Mouse (Mus musculus): ENCODE measurements around the gene Ywhab. TPM values are rescaled to one million over a fixed set of nuclear protein-coding genes. Genes with fewer than 3 reads are reported as not detected.
A peak's percentile ranks its signal among the peaks of the same experiment; 100 is the strongest.

Gene Ywhab
- polyA plus RNA-seq, 1 experiment = 26.4 TPM

DNA sequence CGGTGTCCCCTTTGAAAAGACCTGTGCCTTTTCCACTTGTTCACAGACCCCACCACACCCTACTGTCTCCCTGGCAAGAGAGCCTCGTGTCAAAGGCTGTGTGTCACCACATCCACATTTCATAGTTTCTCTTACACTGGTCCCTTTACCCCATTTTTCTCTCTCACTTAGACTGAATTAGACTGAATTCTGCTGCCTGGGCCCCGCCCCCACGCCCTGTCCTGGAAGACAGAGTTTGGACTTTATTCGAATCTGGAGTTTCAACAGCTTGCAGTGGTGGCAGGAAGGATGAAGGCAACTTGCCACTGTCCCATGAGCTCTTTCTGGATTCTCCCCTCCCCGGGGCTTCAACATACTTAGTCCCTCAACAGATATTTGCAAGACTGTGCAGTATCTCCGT lies 29.1 kb upstream of the Ywhab start:
- Histone ChIP-seq H3K27me3 (ENCODE audit: control insufficient read depth, insufficient read depth, low read length) (no peaks in the 10 kb centered on the region; the same call in 1 of the 2 replicates), H3K27ac (ENCODE audit: insufficient read depth, low read length) (no peak overlapping the region), H3K36me3 (ENCODE audit: control insufficient read depth, insufficient read depth, low read length) (no peaks in the 10 kb centered on the region), H3K4me1 (ENCODE audit: control insufficient read depth, insufficient read depth, insufficient read length) (no peaks in the 10 kb centered on the region), H3K4me3 (ENCODE audit: extremely low read depth, insufficient read depth, insufficient read length) (no peak overlapping the region)
- 67% methylated on average over 7 of the region's 7 CpGs for WGBS
- DNase-seq (ENCODE audit: low read depth in 1 of 2, low spot score in 2 of 2) = no peak
- no peak for TF ChIP-seq POLR2A (IDR thresholded peaks at IDR 0.05; ENCODE audit: low read depth, low read length)
- TF ChIP-seq CTCF (IDR thresholded peaks at IDR 0.05; ENCODE audit: extremely low read depth, insufficient read depth, insufficient read length, insufficient replicate concordance) = no peak

DNA sequence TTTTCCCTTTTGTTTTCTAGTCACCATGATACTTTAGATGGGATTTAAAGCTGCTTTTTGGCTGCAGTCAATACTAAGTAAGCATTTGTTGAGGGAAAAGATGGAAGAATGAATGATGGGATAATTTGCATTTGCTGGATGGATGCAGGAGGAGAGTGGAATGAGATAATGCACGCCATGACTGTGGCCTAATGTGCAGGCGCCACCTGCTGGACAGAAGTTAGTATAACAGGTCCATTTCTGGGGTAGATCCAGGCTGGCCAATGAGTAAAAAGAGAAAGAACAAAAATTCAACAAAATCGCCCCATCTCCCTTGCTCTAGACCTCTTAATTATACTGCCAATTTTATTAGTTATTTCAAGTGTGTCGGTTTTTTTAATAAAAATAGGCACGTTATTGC lies 26.2 kb upstream of the Ywhab start:
- Histone ChIP-seq H3K27me3 (ENCODE audit: control insufficient read depth, insufficient read depth, low read length) (no peaks in the 10 kb centered on the region; the same call in 1 of the 2 replicates), H3K4me1 (ENCODE audit: control insufficient read depth, insufficient read depth, insufficient read length) (no peaks in the 10 kb centered on the region), H3K4me3 (ENCODE audit: extremely low read depth, insufficient read depth, insufficient read length) (no peak overlapping the region), H3K36me3 (ENCODE audit: control insufficient read depth, insufficient read depth, low read length) (no peaks in the 10 kb centered on the region), H3K27ac (ENCODE audit: insufficient read depth, low read length) (no peak overlapping the region)
- DNase-seq (ENCODE audit: low read depth in 1 of 2, low spot score in 2 of 2) = peak; percentile 4 to 34
- WGBS = 8% methylated on average over 5 of the region's 5 CpGs
- TF ChIP-seq CTCF (IDR thresholded peaks at IDR 0.05; ENCODE audit: extremely low read depth, insufficient read depth, insufficient read length, insufficient replicate concordance) (peak; percentile 59; the same call in 1 of the 2 replicates), POLR2A (IDR thresholded peaks at IDR 0.05; ENCODE audit: low read depth, low read length) (no peak)

- Histone ChIP-seq H3K27me3 (ENCODE audit: control insufficient read depth, insufficient read depth, low read length) (no peaks in the 10 kb centered on the region), H3K4me1 (ENCODE audit: control insufficient read depth, insufficient read depth, insufficient read length) (no peaks in the 10 kb centered on the region), H3K4me3 (ENCODE audit: extremely low read depth, insufficient read depth, insufficient read length) (no peak overlapping the region), H3K27ac (ENCODE audit: insufficient read depth, low read length) (no peak overlapping the region), H3K36me3 (ENCODE audit: control insufficient read depth, insufficient read depth, low read length) (no peaks in the 10 kb centered on the region)
- DNase-seq (ENCODE audit: low read depth in 1 of 2, low spot score in 2 of 2) = no peak
- TF ChIP-seq POLR2A (IDR thresholded peaks at IDR 0.05; ENCODE audit: low read depth, low read length) (no peak), CTCF (IDR thresholded peaks at IDR 0.05; ENCODE audit: extremely low read depth, insufficient read depth, insufficient read length, insufficient replicate concordance) (no peak)
- 61% methylated on average over 3 of the region's 3 CpGs for WGBS
Measured at GRCm38 (mm10) chr2:163970326-163970725, 24.4 kb upstream of the Ywhab start.

DNA sequence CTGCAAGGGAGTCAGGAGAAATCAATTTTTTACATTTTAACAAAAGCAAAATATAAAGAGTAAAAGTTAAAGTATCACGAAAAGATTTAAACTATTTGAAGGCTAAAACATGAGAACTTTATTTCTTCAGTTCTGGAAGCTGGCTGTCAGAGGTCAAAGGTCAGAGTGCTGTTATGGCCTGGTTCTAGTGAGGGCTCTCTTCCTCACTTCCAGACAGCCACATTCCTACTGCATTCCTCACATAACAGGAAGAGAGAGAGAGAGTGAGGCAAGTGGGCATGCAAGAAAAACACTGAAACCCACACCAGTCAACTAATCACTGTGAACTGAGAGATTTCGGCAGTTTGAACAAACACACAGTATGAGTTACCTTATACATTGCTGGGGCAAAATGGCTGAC lies 20.7 kb upstream of the Ywhab start:
- 96% methylated on average over 2 of the region's 2 CpGs for whole genome bisulfite sequencing
- no peak overlapping the region for H3K27ac ChIP-seq (ENCODE audit: insufficient read depth, low read length)
- no peak for DNase-seq (ENCODE audit: low read depth in 1 of 2, low spot score in 2 of 2)
- H3K36me3 ChIP-seq (ENCODE audit: control insufficient read depth, insufficient read depth, low read length) = no peaks in the 10 kb centered on the region
- no peak overlapping the region for H3K4me3 ChIP-seq (ENCODE audit: extremely low read depth, insufficient read depth, insufficient read length)
- H3K27me3 ChIP-seq (ENCODE audit: control insufficient read depth, insufficient read depth, low read length) = no peaks in the 10 kb centered on the region
- no peak for TF ChIP-seq CTCF (IDR thresholded peaks at IDR 0.05; ENCODE audit: extremely low read depth, insufficient read depth, insufficient read length, insufficient replicate concordance)
- no peak for TF ChIP-seq POLR2A (IDR thresholded peaks at IDR 0.05; ENCODE audit: low read depth, low read length)
- no peaks in the 10 kb centered on the region for H3K4me1 ChIP-seq (ENCODE audit: control insufficient read depth, insufficient read depth, insufficient read length)

- Histone ChIP-seq H3K4me3 (ENCODE audit: extremely low read depth, insufficient read depth, insufficient read length) (no peak overlapping the region), H3K4me1 (ENCODE audit: control insufficient read depth, insufficient read depth, insufficient read length) (no peaks in the 10 kb centered on the region), H3K36me3 (ENCODE audit: control insufficient read depth, insufficient read depth, low read length) (no peaks in the 10 kb centered on the region), H3K27ac (ENCODE audit: insufficient read depth, low read length) (no peak overlapping the region), H3K27me3 (ENCODE audit: control insufficient read depth, insufficient read depth, low read length) (no peaks in the 10 kb centered on the region)
- no peak for TF ChIP-seq POLR2A (IDR thresholded peaks at IDR 0.05; ENCODE audit: low read depth, low read length)
- no peak for TF ChIP-seq CTCF (IDR thresholded peaks at IDR 0.05; ENCODE audit: extremely low read depth, insufficient read depth, insufficient read length, insufficient replicate concordance)
- 91% methylated on average over 6 of the region's 7 CpGs for WGBS
- DNase-seq (ENCODE audit: low read depth in 1 of 2, low spot score in 2 of 2) = no peak
Measured at GRCm38 (mm10) chr2:163976448-163976847, 18.3 kb upstream of the Ywhab start.

GRCm38 (mm10) chr2:163987233-163987632 lies 7.5 kb upstream of the Ywhab start:
- WGBS = 64% methylated on average over 8 of the region's 8 CpGs
- no peak for TF ChIP-seq POLR2A (IDR thresholded peaks at IDR 0.05; ENCODE audit: low read depth, low read length)
- TF ChIP-seq CTCF (IDR thresholded peaks at IDR 0.05; ENCODE audit: extremely low read depth, insufficient read depth, insufficient read length, insufficient replicate concordance) = no peak
- no peak overlapping the region for H3K4me3 ChIP-seq (ENCODE audit: extremely low read depth, insufficient read depth, insufficient read length)

GRCm38 (mm10) chr2:163992871-163993270 lies 1.9 kb upstream of the Ywhab start:
- Histone ChIP-seq H3K4me1 (ENCODE audit: control insufficient read depth, insufficient read depth, insufficient read length) (peaks cover 6% of the 10 kb centered on the region; the same call in 1 of the 2 replicates), H3K36me3 (ENCODE audit: control insufficient read depth, insufficient read depth, low read length) (no peaks in the 10 kb centered on the region), H3K27ac (ENCODE audit: insufficient read depth, low read length) (no peak overlapping the region), H3K4me3 (ENCODE audit: extremely low read depth, insufficient read depth, insufficient read length) (no peak overlapping the region), H3K27me3 (ENCODE audit: control insufficient read depth, insufficient read depth, low read length) (no peaks in the 10 kb centered on the region)
- 91% methylated on average over 2 of the region's 2 CpGs for WGBS
- no peak for DNase-seq (ENCODE audit: low read depth in 1 of 2, low spot score in 2 of 2)
- TF ChIP-seq POLR2A (IDR thresholded peaks at IDR 0.05; ENCODE audit: low read depth, low read length) = no peak
- no peak for TF ChIP-seq CTCF (IDR thresholded peaks at IDR 0.05; ENCODE audit: extremely low read depth, insufficient read depth, insufficient read length, insufficient replicate concordance)

More at GRCm38 (mm10) chr2:163987233-163987632, 7.5 kb upstream of the Ywhab start:
- H3K36me3 ChIP-seq (ENCODE audit: control insufficient read depth, insufficient read depth, low read length) = no peaks in the 10 kb centered on the region
- no peak overlapping the region for H3K27ac ChIP-seq (ENCODE audit: insufficient read depth, low read length)
- DNase-seq (ENCODE audit: low read depth in 1 of 2, low spot score in 2 of 2) = no peak
- no peaks in the 10 kb centered on the region for H3K27me3 ChIP-seq (ENCODE audit: control insufficient read depth, insufficient read depth, low read length)
- H3K4me1 ChIP-seq (ENCODE audit: control insufficient read depth, insufficient read depth, insufficient read length) = no peaks in the 10 kb centered on the region
